Mouse (Mus musculus): ENCODE results near the gene Tom1.

DNA sequence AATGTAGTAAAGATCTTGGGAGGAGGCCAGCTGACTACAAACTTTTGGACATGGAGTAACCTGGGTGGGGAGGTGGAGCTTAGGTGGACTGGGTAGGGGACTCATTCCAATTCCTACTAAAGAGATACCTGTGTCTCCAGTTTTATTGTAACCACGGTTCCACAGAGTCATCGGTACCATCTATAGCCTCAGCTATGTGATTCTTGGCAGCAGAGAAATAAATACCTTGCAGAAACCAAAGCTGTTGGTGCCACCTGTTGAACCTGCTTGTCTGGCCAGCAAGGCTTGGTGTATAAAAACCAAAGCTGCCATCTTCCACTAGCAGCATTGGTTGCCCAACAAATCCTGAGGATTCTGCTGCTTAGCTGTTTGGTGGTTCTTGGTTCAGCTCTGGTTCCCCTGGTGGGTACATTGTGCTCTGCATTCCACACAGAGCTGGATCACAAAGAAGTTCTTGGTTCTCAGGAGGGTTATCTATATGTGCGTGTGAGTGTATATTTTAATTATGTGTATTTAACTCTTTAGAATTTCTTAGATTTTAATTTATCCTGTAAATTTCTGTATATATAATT lies 3.0 kb upstream of the Tom1 start:
- no peak for TF ChIP-seq TAL1 (IDR thresholded peaks at IDR 0.05; ENCODE audit: low read length)
- TF ChIP-seq GATA1 (IDR thresholded peaks at IDR 0.05; ENCODE audit: low read length), result no peak
